ENCODE assay signal across 12 mouse cellular contexts in genomic region chr5:107793258-107793657, GRCm38 (mm10). TPM values are rescaled to one million over a fixed set of nuclear protein-coding genes. Genes with fewer than 3 reads are reported as not detected.
DNase-seq lines count a peak whose midpoint lies in the region; ATAC-seq lines count a peak whose summit lies in the region.
"Had no signal": no experiment of that assay in that cellular context is flagged by ENCODE, and none has a peak within 500 bp of the region (broad histone marks: within the 10 kb centered on the region; RNA-seq: fewer than 3 reads in every experiment).

No protein-coding gene starts in this region.

- 45% methylated on average over 3 of the region's 3 CpGs for WGBS in kidney, embryonic 16.5 days
- 21% methylated on average over 3 of the region's 3 CpGs for WGBS in embryonic facial prominence, embryonic 14.5 days
- 17% methylated on average over 3 of the region's 3 CpGs for WGBS in intestine, embryonic 15.5 days
- WGBS in hindbrain, embryonic 14.5 days, result 41% methylated on average over 3 of the region's 3 CpGs

- no peaks in the 10 kb centered on the region for H3K9me3 ChIP-seq in kidney, embryonic 16.5 days (ENCODE audit: low read length)
- H3K9me3 ChIP-seq in embryonic facial prominence, embryonic 14.5 days (ENCODE audit: control insufficient read depth, low read length), result no peaks in the 10 kb centered on the region
- no peaks in the 10 kb centered on the region for H3K9me3 ChIP-seq in intestine, embryonic 15.5 days
- H3K9me3 ChIP-seq in hindbrain, embryonic 14.5 days (ENCODE audit: control insufficient read depth, low read length), result no peaks in the 10 kb centered on the region
- H3K9me3 ChIP-seq: embryonic facial prominence, embryonic 13.5 days; midbrain, embryonic 13.5 days had no signal

- H3K27me3 ChIP-seq in kidney, embryonic 16.5 days (ENCODE audit: insufficient read depth, low read length), result no peaks in the 10 kb centered on the region
- H3K27me3 ChIP-seq in embryonic facial prominence, embryonic 14.5 days (replicated peaks; ENCODE audit: control insufficient read depth, insufficient read depth, low read length), result no peaks in the 10 kb centered on the region
- H3K27me3 ChIP-seq in intestine, embryonic 15.5 days (replicated peaks), result no peaks in the 10 kb centered on the region
- no peaks in the 10 kb centered on the region for H3K27me3 ChIP-seq in hindbrain, embryonic 14.5 days (ENCODE audit: control insufficient read depth, insufficient read depth, low read length)
- H3K27me3 ChIP-seq: embryonic facial prominence, embryonic 13.5 days; midbrain, embryonic 13.5 days had no signal

- peak; percentile 54 to 55 for DNase-seq in kidney, adult 8-10 months
- peak; percentile 70 for DNase-seq in embryonic facial prominence, embryonic 14.5 days (ENCODE audit: low spot score)
- DNase-seq in retina, embryonic 14.5 days (ENCODE audit: low spot score), result peak; percentile 22
- DNase-seq in layer of hippocampus, adult 9-10 months (ENCODE audit: low spot score), result no peak
- no peak for DNase-seq in hindbrain, embryonic 14.5 days (ENCODE audit: low spot score)
- DNase-seq: gastrocnemius, postnatal 14 days had no signal

- H3K27ac ChIP-seq in kidney, embryonic 16.5 days (ENCODE audit: low read length), result no peak overlapping the region
- no peak overlapping the region for H3K27ac ChIP-seq in embryonic facial prominence, embryonic 14.5 days (replicated peaks; ENCODE audit: low read depth, low read length)
- H3K27ac ChIP-seq in intestine, embryonic 15.5 days, result no peak overlapping the region
- H3K27ac ChIP-seq in hindbrain, embryonic 14.5 days, result no peak overlapping the region
- H3K27ac ChIP-seq: embryonic facial prominence, embryonic 13.5 days; midbrain, embryonic 13.5 days had no signal

- no peak overlapping the region for H3K4me3 ChIP-seq in kidney, embryonic 16.5 days (ENCODE audit: low read length)
- no peak overlapping the region for H3K4me3 ChIP-seq in embryonic facial prominence, embryonic 14.5 days (ENCODE audit: low read depth, low read length)
- H3K4me3 ChIP-seq in intestine, embryonic 15.5 days (replicated peaks), result no peak overlapping the region
- H3K4me3 ChIP-seq in hindbrain, embryonic 14.5 days (replicated peaks; ENCODE audit: low read length), result no peak overlapping the region
- H3K4me3 ChIP-seq: embryonic facial prominence, embryonic 13.5 days; midbrain, embryonic 13.5 days had no signal

- no peak for ATAC-seq in kidney, embryonic 16.5 days (ENCODE audit: low FRiP score, low TSS enrichment)
- ATAC-seq in embryonic facial prominence, embryonic 14.5 days (ENCODE audit: low read depth), result peak; percentile 70; the same call in 1 of the 2 replicates
- ATAC-seq in intestine, embryonic 15.5 days, result peak; percentile 65; the same call in 1 of the 2 replicates
- no peak for ATAC-seq in monocyte, adult 5-6 weeks (replicated peaks; ENCODE audit: insufficient number of reproducible peaks, low FRiP score, low TSS enrichment, poor library complexity, severe bottlenecking)
- no peak for ATAC-seq in hindbrain, embryonic 14.5 days (ENCODE audit: low FRiP score)
- ATAC-seq: midbrain, embryonic 13.5 days had no signal

- H3K4me1 ChIP-seq in kidney, embryonic 16.5 days (ENCODE audit: insufficient read depth, low read length), result no peaks in the 10 kb centered on the region
- no peaks in the 10 kb centered on the region for H3K4me1 ChIP-seq in embryonic facial prominence, embryonic 14.5 days (ENCODE audit: control insufficient read depth, insufficient read depth, low read length)
- H3K4me1 ChIP-seq in intestine, embryonic 15.5 days (replicated peaks), result peaks cover 5% of the 10 kb centered on the region; the same call in 1 of the 2 replicates
- no peaks in the 10 kb centered on the region for H3K4me1 ChIP-seq in hindbrain, embryonic 14.5 days (replicated peaks; ENCODE audit: control insufficient read depth, insufficient read depth, low read length)
- H3K4me1 ChIP-seq: midbrain, embryonic 13.5 days had no signal

- no peak overlapping the region for H3K9ac ChIP-seq in kidney, embryonic 16.5 days (replicated peaks; ENCODE audit: low read length)
- no peak overlapping the region for H3K9ac ChIP-seq in embryonic facial prominence, embryonic 14.5 days (ENCODE audit: low read depth, low read length)
- H3K9ac ChIP-seq in intestine, embryonic 15.5 days, result no peak overlapping the region
- no peak overlapping the region for H3K9ac ChIP-seq in hindbrain, embryonic 14.5 days
- H3K9ac ChIP-seq: embryonic facial prominence, embryonic 13.5 days; midbrain, embryonic 13.5 days had no signal

- no peak overlapping the region for H3K4me2 ChIP-seq in kidney, embryonic 16.5 days (replicated peaks; ENCODE audit: low read depth, low read length)
- no peak overlapping the region for H3K4me2 ChIP-seq in embryonic facial prominence, embryonic 14.5 days (ENCODE audit: low read depth, low read length)
- H3K4me2 ChIP-seq in intestine, embryonic 15.5 days (replicated peaks), result no peak overlapping the region
- H3K4me2 ChIP-seq in hindbrain, embryonic 14.5 days (replicated peaks), result no peak overlapping the region
- H3K4me2 ChIP-seq: embryonic facial prominence, embryonic 13.5 days; midbrain, embryonic 13.5 days had no signal

- H3K36me3 ChIP-seq in kidney, embryonic 16.5 days (ENCODE audit: insufficient read depth, low read length), result peaks cover 13% of the 10 kb centered on the region; the same call in 1 of the 2 replicates
- H3K36me3 ChIP-seq in embryonic facial prominence, embryonic 14.5 days (ENCODE audit: control insufficient read depth, insufficient read depth, low read length), result peaks cover 20% of the 10 kb centered on the region; the same call in 1 of the 2 replicates
- 0 out of 2 replicates have a peak, but pooled peaks cover 6% of the 10 kb centered on the region for H3K36me3 ChIP-seq in intestine, embryonic 15.5 days
- H3K36me3 ChIP-seq in hindbrain, embryonic 14.5 days (replicated peaks; ENCODE audit: control insufficient read depth, insufficient read depth), result peaks cover 17% of the 10 kb centered on the region; the same call in 1 of the 2 replicates

RNA-seq across cellular contexts. Expression of gene Ube2d2b, which starts 36.6 kb away (rescaled TPM):
- 0.15 and 0.33 TPM in 2 replicates for polyA plus RNA-seq in kidney, embryonic 16.5 days (2015; fragmentation: Nextera tagmentation; extraction: Ambion mirVana)
- 0.47 TPM in 1 of 2 replicates, not detected in the other for polyA plus RNA-seq in embryonic facial prominence, embryonic 14.5 days (2014; fragmentation: Nextera tagmentation; extraction: Ambion mirVana)
- polyA plus RNA-seq in intestine, embryonic 15.5 days (2015; fragmentation: Nextera tagmentation; extraction: Ambion mirVana), result 0.10 TPM in 1 of 2 replicates, not detected in the other
- 0.32 TPM in 1 of 3 replicates, not detected in the others for total RNA-seq in monocyte, adult 5-6 weeks (2017)
- 0.12 and 0.23 TPM in 2 replicates for polyA plus RNA-seq in hindbrain, embryonic 14.5 days (2014; fragmentation: Nextera tagmentation; extraction: Ambion mirVana)
- total RNA-seq: gastrocnemius, postnatal 14 days; left cerebral cortex, postnatal 25 days had no signal

Comparison
In these comparisons a context has a peak if more than half of its experiments do, and no peak if none do; other contexts are left out.
1. DNase-seq: peak in kidney, adult 8-10 months (2 of 2), embryonic facial prominence, embryonic 14.5 days (single experiment) and retina, embryonic 14.5 days (single experiment); none in layer of hippocampus, adult 9-10 months (single experiment) and hindbrain, embryonic 14.5 days (single experiment).
2. ATAC-seq: peak in embryonic facial prominence, embryonic 14.5 days (single experiment) and intestine, embryonic 15.5 days (single experiment); none in kidney, embryonic 16.5 days (single experiment), monocyte, adult 5-6 weeks (single experiment) and hindbrain, embryonic 14.5 days (single experiment).